In the genomic region with DNA sequence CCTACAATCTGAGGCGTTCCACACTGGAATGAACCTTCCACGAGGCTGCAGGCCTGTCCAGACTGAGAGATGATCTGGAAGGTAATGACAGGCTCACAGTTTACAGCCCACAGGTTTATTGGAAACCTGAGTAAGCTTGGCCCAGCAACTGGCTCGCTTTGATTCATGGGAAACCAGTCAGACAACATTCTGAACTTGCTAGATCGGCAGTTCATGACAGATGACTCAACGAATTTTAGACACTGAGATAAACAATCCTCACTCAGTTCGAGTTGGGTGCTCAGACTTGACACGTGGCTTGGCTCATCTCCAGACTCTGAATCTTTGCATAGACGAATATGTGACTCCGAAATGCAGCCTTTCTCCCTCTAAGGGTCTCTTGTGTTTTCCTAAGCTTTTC, we compare ENCODE assay signal across 10 mouse cellular contexts. TPM values are rescaled to one million over a fixed set of nuclear protein-coding genes. Genes with fewer than 3 reads are reported as not detected.
A peak's percentile ranks its signal among the peaks of the same experiment; 100 is the strongest.
DNase-seq lines count a peak whose midpoint lies in the region; ATAC-seq lines count a peak whose summit lies in the region.
"Had no signal": no experiment of that assay in that cellular context is flagged by ENCODE, and none has a peak within 500 bp of the region (broad histone marks: within the 10 kb centered on the region; RNA-seq: fewer than 3 reads in every experiment).

No protein-coding gene starts in this region.

- no peaks in the 10 kb centered on the region for H3K27me3 ChIP-seq in intestine, embryonic 16.5 days (replicated peaks; ENCODE audit: control insufficient read depth, insufficient read depth, low read length)
- no peaks in the 10 kb centered on the region for H3K27me3 ChIP-seq in liver, embryonic 11.5 days (replicated peaks; ENCODE audit: control insufficient read depth, insufficient read depth, low read length)

- H3K27ac ChIP-seq in intestine, embryonic 16.5 days (ENCODE audit: low read length) = peak overlapping the region; percentile 7; the same call in 1 of the 2 replicates
- H3K27ac ChIP-seq in liver, embryonic 11.5 days (ENCODE audit: low read depth, low read length) = no peak overlapping the region

- peak; percentile 43 for DNase-seq in gastrocnemius, adult 18-20 months (ENCODE audit: low spot score)
- DNase-seq in gastrocnemius, postnatal 36 days = no peak
- peak; percentile 27 for DNase-seq in MN1 (ENCODE audit: low spot score)
- peak; percentile 5 for DNase-seq in lung, postnatal 14 days
- DNase-seq in liver, embryonic 11.5 days (ENCODE audit: low spot score) = no peak
- no peak for DNase-seq in right cerebral cortex, postnatal 25 days
- DNase-seq in right cerebral cortex, adult 2 months (ENCODE audit: low spot score in 2 of 2) = no peak

- no peak overlapping the region for H3K9ac ChIP-seq in intestine, embryonic 16.5 days (ENCODE audit: low read depth, low read length)
- H3K9ac ChIP-seq in liver, embryonic 11.5 days (ENCODE audit: low read depth, low read length) = no peak overlapping the region

- WGBS in intestine, embryonic 16.5 days = 20% methylated on average over 9 of the region's 9 CpGs
- WGBS in liver, embryonic 11.5 days = 49% methylated on average over 9 of the region's 9 CpGs

- no peak overlapping the region for H3K4me2 ChIP-seq in intestine, embryonic 16.5 days (ENCODE audit: low read depth, low read length)
- no peak overlapping the region for H3K4me2 ChIP-seq in liver, embryonic 11.5 days

- ATAC-seq in intestine, embryonic 16.5 days = peak; percentile 69
- no peak for ATAC-seq in liver, embryonic 11.5 days (replicated peaks; ENCODE audit: low FRiP score)

- intact Hi-C loops in gastrocnemius, postnatal 36 days (cut with DNase I) = loop anchor here (2.0 kb wide), 1 partner anchor 44 kb away; no protein-coding TSS in a partner anchor

- no peaks in the 10 kb centered on the region for H3K9me3 ChIP-seq in intestine, embryonic 16.5 days (ENCODE audit: control insufficient read depth, low read length)
- H3K9me3 ChIP-seq in liver, embryonic 11.5 days (ENCODE audit: control insufficient read depth, low read length) = no peaks in the 10 kb centered on the region

- H3K4me3 ChIP-seq in intestine, embryonic 16.5 days (ENCODE audit: low read length) = no peak overlapping the region
- H3K4me3 ChIP-seq in liver, embryonic 11.5 days (ENCODE audit: low read depth, low read length) = no peak overlapping the region

- H3K36me3 ChIP-seq in intestine, embryonic 16.5 days (ENCODE audit: control insufficient read depth, insufficient read depth, low read length) = no peaks in the 10 kb centered on the region
- no peaks in the 10 kb centered on the region for H3K36me3 ChIP-seq in liver, embryonic 11.5 days (ENCODE audit: control insufficient read depth, insufficient read depth, low read length)

- peaks cover 15% of the 10 kb centered on the region for H3K4me1 ChIP-seq in intestine, embryonic 16.5 days (ENCODE audit: control insufficient read depth, insufficient read depth, low read length)
- H3K4me1 ChIP-seq in liver, embryonic 11.5 days (replicated peaks; ENCODE audit: control insufficient read depth, insufficient read depth, low read length) = no peaks in the 10 kb centered on the region

RNA-seq across cellular contexts. Expression of a gene that starts 17.1 kb away (rescaled TPM):
- under 1 TPM; 0.39 to 0.59 TPM for total RNA-seq in gastrocnemius, adult 18-20 months (2021)
- under 1 TPM; 0.20 to 0.27 TPM for total RNA-seq in gastrocnemius, postnatal 36 days (2021)
- 0.44 and 0.75 TPM in 2 replicates for polyA plus RNA-seq in intestine, embryonic 16.5 days (2015; fragmentation: Nextera tagmentation; extraction: Ambion mirVana)
- polyA plus RNA-seq in liver, embryonic 11.5 days (2014; fragmentation: Nextera tagmentation; extraction: Ambion mirVana) = 0.25 TPM in 1 of 2 replicates, not detected in the other
- total RNA-seq: megakaryocyte progenitor cell, adult 5-6 weeks had no signal
- polyA plus RNA-seq: C2C12 had no signal

RNA-seq across cellular contexts. Expression of a gene that starts 35.2 kb away (rescaled TPM):
- total RNA-seq in gastrocnemius, adult 18-20 months (2021) = under 1 TPM in 1 of 2 experiments, not detected in 1; 0.11 TPM
- not detected for total RNA-seq in gastrocnemius, postnatal 36 days (2021)
- polyA plus RNA-seq in intestine, embryonic 16.5 days (2015; fragmentation: Nextera tagmentation; extraction: Ambion mirVana) = 2.3 and 2.7 TPM in 2 replicates
- polyA plus RNA-seq in liver, embryonic 11.5 days (2014; fragmentation: Nextera tagmentation; extraction: Ambion mirVana) = not detected in 2 replicates
- total RNA-seq: megakaryocyte progenitor cell, adult 5-6 weeks had no signal
- polyA plus RNA-seq: C2C12 had no signal

RNA-seq across cellular contexts. Expression of a gene that starts 55.6 kb away (rescaled TPM):
- under 1 TPM; 0.09 to 0.33 TPM for total RNA-seq in gastrocnemius, adult 18-20 months (2021)
- under 1 TPM; 0.10 to 0.12 TPM for total RNA-seq in gastrocnemius, postnatal 36 days (2021)
- 1.3 and 1.5 TPM in 2 replicates for polyA plus RNA-seq in intestine, embryonic 16.5 days (2015; fragmentation: Nextera tagmentation; extraction: Ambion mirVana)
- polyA plus RNA-seq in liver, embryonic 11.5 days (2014; fragmentation: Nextera tagmentation; extraction: Ambion mirVana) = 0.48 and 0.74 TPM in 2 replicates
- total RNA-seq: megakaryocyte progenitor cell, adult 5-6 weeks had no signal
- polyA plus RNA-seq: C2C12 had no signal

Comparison
In these comparisons a context has a peak if more than half of its experiments do, and no peak if none do; other contexts are left out.
1. DNase-seq: peak in gastrocnemius, adult 18-20 months (single experiment), MN1 (single experiment) and lung, postnatal 14 days (single experiment); none in gastrocnemius, postnatal 36 days (0 of 2), liver, embryonic 11.5 days (single experiment), right cerebral cortex, postnatal 25 days (single experiment) and right cerebral cortex, adult 2 months (0 of 2).